Mouse (Mus musculus) kidney, postnatal 4 days (tissue): Measurements from ENCODE around the gene Pctp.

ENCODE experiments used
- DNase-seq, 2 experiments: peaks; one replicate each; pipeline ENCODE4 v3.0.0; 2021; ENCODE audit warnings: mixed read lengths in 2 of 2

Gene Pctp

GRCm38 (mm10) chr11:90002231-90002986 is at the start of gene Pctp:
TSS of gene Pctp (minus strand) at chr11:90002894.
- DNase-seq = peak; percentile 89 to 94

- DNase-seq = no peak
These were observed 47.3 kb upstream of the Pctp start for GRCm38 (mm10) chr11:90050016-90050415.

GRCm38 (mm10) chr11:90047271-90047670 is 44.6 kb upstream of the Pctp start:
- no peak for DNase-seq

GRCm38 (mm10) chr11:90046211-90046610 is 43.5 kb upstream of the Pctp start:
- DNase-seq = no peak

GRCm38 (mm10) chr11:90044459-90044858 is 41.8 kb upstream of the Pctp start:
- DNase-seq = no peak

GRCm38 (mm10) chr11:90038022-90038421 is 35.3 kb upstream of the Pctp start:
- peak; percentile 70 to 73 for DNase-seq

- no peak for DNase-seq
These were observed 33.7 kb upstream of the Pctp start for GRCm38 (mm10) chr11:90036416-90036815.

GRCm38 (mm10) chr11:90035532-90035931 is 32.8 kb upstream of the Pctp start:
- DNase-seq = no peak

GRCm38 (mm10) chr11:90034646-90035045 is 32.0 kb upstream of the Pctp start:
- no peak for DNase-seq

GRCm38 (mm10) chr11:90033442-90033841 is 30.7 kb upstream of the Pctp start:
- DNase-seq = no peak

- no peak for DNase-seq
These were observed 30.1 kb upstream of the Pctp start for GRCm38 (mm10) chr11:90032807-90033206.

GRCm38 (mm10) chr11:90031076-90031475 is 28.4 kb upstream of the Pctp start:
- no peak for DNase-seq

GRCm38 (mm10) chr11:90030557-90030956 is 27.9 kb upstream of the Pctp start:
- DNase-seq = peak; percentile 68 to 79

- no peak for DNase-seq
These were observed 27.2 kb upstream of the Pctp start, which contains the start of gene Tmem100 for GRCm38 (mm10) chr11:90029841-90030398. TSS of gene Tmem100 (plus strand) at chr11:90030348.

- peak; percentile 60 to 76 for DNase-seq
These were observed 26.7 kb upstream of the Pctp start for GRCm38 (mm10) chr11:90029354-90029753.

- no peak for DNase-seq
These were observed 26.1 kb upstream of the Pctp start for GRCm38 (mm10) chr11:90028746-90029145.

- no peak for DNase-seq
These were observed 24.5 kb upstream of the Pctp start for GRCm38 (mm10) chr11:90027216-90027615.

GRCm38 (mm10) chr11:90026802-90027174 is 24.1 kb upstream of the Pctp start:
- no peak for DNase-seq

- peak in 1 of 2 experiments; percentile 15 for DNase-seq
These were observed 23.5 kb upstream of the Pctp start for GRCm38 (mm10) chr11:90025891-90026801.

- DNase-seq = peak; percentile 53 to 59
These were observed 16.5 kb upstream of the Pctp start for GRCm38 (mm10) chr11:90019161-90019560.

GRCm38 (mm10) chr11:90015281-90015680 is 12.6 kb upstream of the Pctp start:
- DNase-seq = no peak

- no peak for DNase-seq
These were observed 11.0 kb upstream of the Pctp start for GRCm38 (mm10) chr11:90013657-90014056.

GRCm38 (mm10) chr11:90007791-90008531 is 5.3 kb upstream of the Pctp start:
- DNase-seq = no peak
